Mouse (Mus musculus): ENCODE measurements around the gene Mrpl34. TPM values are rescaled to one million over a fixed set of nuclear protein-coding genes. Genes with fewer than 3 reads are reported as not detected.
"Not testable (repeated sequence)": the region's sequence is repeated elsewhere in the genome, so short reads cannot be mapped to it uniquely, and the experiment has no call there.

Gene Mrpl34
- 168 and 173 TPM in 2 replicates for polyA plus RNA-seq (2016; fragmentation: Nextera tagmentation; extraction: Ambion mirVana)

DNA sequence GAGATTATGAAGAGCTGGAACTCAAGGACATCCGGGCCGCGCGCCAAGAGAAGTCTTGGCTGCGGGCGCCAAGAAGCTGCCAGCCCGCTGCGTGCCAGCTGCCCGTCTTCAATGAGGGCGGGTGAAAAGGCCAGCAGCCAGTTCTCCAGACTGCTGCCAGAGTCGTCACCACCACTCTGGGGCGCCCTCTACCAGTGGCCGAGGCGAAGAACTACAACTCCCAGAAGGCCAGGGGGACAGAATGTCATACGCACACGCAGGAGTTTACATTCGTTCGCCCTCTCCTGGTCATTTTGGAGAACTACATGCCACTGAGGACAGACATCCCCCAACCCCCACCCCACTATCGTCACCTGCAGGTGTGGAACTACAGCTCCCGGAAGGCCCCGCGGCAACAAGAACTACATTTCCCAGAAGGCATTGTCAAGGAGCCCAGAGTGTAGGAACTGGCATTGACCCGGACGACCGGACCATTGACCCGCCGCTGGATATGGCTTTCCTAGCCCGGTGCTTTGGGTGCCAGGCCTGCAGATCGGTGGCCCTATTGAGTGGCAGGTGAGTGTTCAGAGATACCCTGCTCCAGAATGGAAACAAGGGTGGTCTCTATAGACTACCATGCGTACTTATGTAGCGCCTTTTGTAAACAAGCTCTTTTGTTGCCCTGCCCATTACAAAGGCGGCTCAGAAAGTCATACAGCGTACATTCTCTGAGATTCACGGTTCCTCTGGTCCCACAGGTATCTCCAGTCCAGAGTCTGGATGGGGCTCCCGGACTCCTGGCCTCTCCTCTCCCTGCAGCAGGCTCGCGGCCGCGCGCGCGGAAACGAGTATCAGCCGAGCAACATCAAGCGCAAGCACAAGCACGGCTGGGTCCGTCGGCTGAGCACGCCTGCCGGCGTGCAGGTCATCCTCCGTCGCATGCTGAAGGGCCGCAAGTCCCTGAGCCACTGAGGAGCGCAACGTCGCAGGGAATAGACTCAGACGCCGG lies at the start of gene Mrpl34:
Gene Mrpl34 (plus strand): TSS at position 447 of the 988 bp plus-strand sequence.
- peaks cover 33% of the 10 kb centered on the region for H3K36me3 ChIP-seq
- peak within 1 kb of the TSS; percentile 84 for H3K4me3 ChIP-seq
- peaks cover 10% of the 10 kb centered on the region for H3K27me3 ChIP-seq (replicated peaks)
- H3K9me3 ChIP-seq (replicated peaks), result no peaks in the 10 kb centered on the region
- H3K4me2 ChIP-seq, result peak within 1 kb of the TSS; percentile 97
- peak; percentile 82 for ATAC-seq
- H3K9ac ChIP-seq, result peak within 1 kb of the TSS; percentile 84
- H3K27ac ChIP-seq, result peak within 1 kb of the TSS; percentile 84
- WGBS (ENCODE audit: insufficient replicate concordance), result under 1% methylated on average over 59 of the region's 59 CpGs
- peaks cover 47% of the 10 kb centered on the region for H3K4me1 ChIP-seq

DNA sequence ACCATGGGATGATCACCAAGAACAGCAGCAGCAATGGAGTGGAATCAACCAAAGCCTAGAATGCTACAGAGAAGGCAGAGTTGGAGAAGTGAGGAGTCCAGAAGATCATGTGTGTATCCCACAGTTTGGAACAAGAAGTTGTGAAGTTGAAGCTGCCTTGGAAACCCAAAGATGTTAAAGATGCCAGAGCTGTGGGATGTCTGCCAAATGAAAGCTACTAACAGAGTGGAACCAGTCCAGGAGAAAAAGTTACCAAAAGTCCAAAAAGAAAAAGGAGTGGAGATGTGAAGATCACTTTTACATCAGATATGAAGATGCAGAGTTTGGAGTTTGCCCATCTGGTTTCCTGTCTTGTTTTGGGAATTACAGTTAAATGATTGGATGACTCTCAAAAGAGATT lies 42.6 kb upstream of the Mrpl34 start:
- ATAC-seq, result no peak
- Histone ChIP-seq H3K9me3 (replicated peaks) (no peaks in the 10 kb centered on the region), H3K4me2 (no peak overlapping the region), H3K27me3 (replicated peaks) (peaks cover 11% of the 10 kb centered on the region), H3K9ac (no peak overlapping the region), H3K4me1 (no peaks in the 10 kb centered on the region), H3K36me3 (no peaks in the 10 kb centered on the region), H3K4me3 (no peak overlapping the region), H3K27ac (no peak overlapping the region)

DNA sequence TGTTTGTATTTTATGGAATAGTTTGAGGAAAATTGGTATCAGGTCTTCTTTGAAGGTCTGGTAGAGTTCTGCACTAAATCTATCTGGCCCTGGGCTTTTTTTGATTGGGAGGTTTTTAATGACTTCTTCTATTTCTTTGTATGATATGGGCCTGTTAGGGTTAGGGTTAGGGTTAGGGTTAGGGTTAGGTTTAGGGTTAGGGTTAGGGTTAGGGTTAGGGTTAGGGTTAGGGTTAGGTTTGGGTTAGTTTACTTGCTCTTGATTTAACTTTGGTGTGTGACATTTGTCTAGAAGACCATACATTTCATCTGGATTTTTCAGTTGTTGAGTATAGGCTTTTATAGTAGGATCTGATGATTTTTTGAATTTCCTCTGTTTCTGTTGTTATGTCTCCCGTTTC lies 31.8 kb upstream of the Mrpl34 start:
- not testable (repeated sequence) for H3K27ac ChIP-seq; H3K36me3 ChIP-seq; H3K4me1 ChIP-seq; H3K9ac ChIP-seq; H3K9me3 ChIP-seq (replicated peaks); H3K4me2 ChIP-seq; H3K4me3 ChIP-seq; ATAC-seq
- H3K27me3 ChIP-seq (replicated peaks), result peaks cover 11% of the 10 kb centered on the region; the same call in 1 of the 2 replicates
- 64% methylated on average over 1 of the region's 1 CpGs for WGBS (ENCODE audit: insufficient replicate concordance)

DNA sequence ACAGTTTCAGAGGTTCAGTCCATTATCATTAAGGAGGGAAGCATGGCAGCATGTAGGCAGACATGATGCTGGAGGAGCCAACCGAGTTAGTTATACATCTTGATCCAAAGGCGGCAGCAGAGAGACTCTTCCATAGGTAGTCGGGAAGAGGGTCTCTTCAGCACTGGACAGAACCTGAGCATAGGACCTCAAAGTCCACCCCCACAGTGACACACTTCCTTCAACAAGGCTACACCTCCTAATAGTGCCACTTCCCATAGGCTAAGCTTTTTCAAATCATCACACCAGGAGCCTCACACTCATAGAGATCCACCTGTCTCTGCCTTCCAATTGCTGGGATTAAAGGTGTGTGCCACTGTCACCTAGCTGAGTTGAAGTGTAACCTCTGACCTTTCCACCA lies 27.7 kb upstream of the Mrpl34 start:
- H3K27ac ChIP-seq, result no peak overlapping the region
- H3K4me2 ChIP-seq, result no peak overlapping the region
- H3K4me3 ChIP-seq, result no peak overlapping the region
- H3K9me3 ChIP-seq (replicated peaks), result no peaks in the 10 kb centered on the region
- no peaks in the 10 kb centered on the region for H3K36me3 ChIP-seq
- no peak overlapping the region for H3K9ac ChIP-seq
- 41% methylated on average over 3 of the region's 3 CpGs for WGBS (ENCODE audit: insufficient replicate concordance)
- H3K4me1 ChIP-seq, result no peaks in the 10 kb centered on the region
- no peak for ATAC-seq
- peaks cover 10% of the 10 kb centered on the region for H3K27me3 ChIP-seq (replicated peaks)

DNA sequence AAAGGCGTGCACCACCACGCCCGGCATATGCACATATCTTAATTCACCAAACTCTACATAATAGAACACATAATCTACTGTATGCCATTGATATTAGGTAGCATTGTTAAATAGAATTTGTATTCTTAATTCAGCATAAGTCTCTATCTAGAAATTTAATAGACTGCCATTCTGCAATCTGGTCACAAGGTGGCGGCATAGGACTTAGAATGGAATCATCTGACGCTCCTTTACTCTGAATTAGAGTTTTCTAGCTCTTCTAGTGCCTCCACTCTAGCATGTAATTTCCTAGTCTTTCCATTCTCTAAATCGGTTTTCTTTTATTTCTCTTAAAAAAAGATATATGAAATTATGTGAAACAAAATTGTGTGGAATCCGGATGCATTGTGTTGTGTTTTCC lies 23.4 kb upstream of the Mrpl34 start:
- under 1% methylated on average over 7 of the region's 7 CpGs for WGBS (ENCODE audit: insufficient replicate concordance)
- H3K27me3 ChIP-seq (replicated peaks), result peaks cover 27% of the 10 kb centered on the region

DNA sequence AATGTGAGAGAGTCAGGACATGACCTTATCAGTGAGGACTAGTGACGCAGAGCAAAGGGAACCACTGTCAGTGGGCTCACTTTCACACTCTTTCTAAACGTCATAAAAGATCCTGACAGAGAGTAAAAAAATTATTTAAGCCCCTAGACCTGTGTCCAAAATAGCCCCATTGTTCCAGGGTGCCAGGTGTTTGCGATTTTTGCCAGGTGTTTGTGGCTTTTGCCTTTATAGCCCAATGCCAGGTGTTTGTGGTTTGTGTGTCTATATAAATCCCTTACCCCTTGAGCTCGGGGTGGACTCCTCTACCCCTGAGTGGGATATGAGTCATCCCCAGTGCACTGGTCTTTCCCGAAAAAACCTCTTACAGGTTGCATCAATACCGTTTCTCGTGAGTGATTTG lies 19.7 kb upstream of the Mrpl34 start:
- no peaks in the 10 kb centered on the region for H3K36me3 ChIP-seq
- no peaks in the 10 kb centered on the region for H3K9me3 ChIP-seq (replicated peaks)
- no peak overlapping the region for H3K27ac ChIP-seq
- no peak overlapping the region for H3K9ac ChIP-seq
- H3K4me1 ChIP-seq, result no peaks in the 10 kb centered on the region
- WGBS (ENCODE audit: insufficient replicate concordance), result 61% methylated on average over 7 of the region's 7 CpGs
- no peak overlapping the region for H3K4me2 ChIP-seq
- no peak for ATAC-seq
- peaks cover 28% of the 10 kb centered on the region for H3K27me3 ChIP-seq (replicated peaks)
- no peak overlapping the region for H3K4me3 ChIP-seq

More for the DNA sequence above, 23.4 kb upstream of the Mrpl34 start:
- H3K4me1 ChIP-seq, result no peaks in the 10 kb centered on the region
- no peak overlapping the region for H3K4me2 ChIP-seq
- no peak for ATAC-seq
- no peaks in the 10 kb centered on the region for H3K9me3 ChIP-seq (replicated peaks)
- no peak overlapping the region for H3K27ac ChIP-seq
- no peaks in the 10 kb centered on the region for H3K36me3 ChIP-seq
- no peak overlapping the region for H3K4me3 ChIP-seq
- no peak overlapping the region for H3K9ac ChIP-seq

DNA sequence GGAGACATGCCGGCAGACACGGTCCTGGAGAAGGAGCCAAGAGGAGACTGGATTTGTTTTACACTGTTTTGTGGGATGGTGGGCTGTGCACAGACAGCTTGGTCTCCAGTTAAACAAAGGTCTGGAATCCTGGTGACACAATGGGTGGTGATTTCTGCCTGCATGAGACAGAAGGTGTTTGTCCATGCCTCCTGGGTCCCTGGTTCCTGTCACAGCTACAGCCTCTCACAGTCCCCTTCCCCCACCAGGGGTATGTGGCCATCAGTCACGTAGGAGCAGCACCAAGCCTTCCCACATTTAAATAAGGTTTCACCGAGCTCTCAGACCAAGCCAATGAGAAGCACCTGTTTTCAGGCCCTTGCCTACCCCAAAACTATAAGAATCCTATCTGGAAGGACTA lies 13.4 kb upstream of the Mrpl34 start:
- H3K4me2 ChIP-seq, result no peak overlapping the region
- no peak for ATAC-seq
- 59% methylated on average over 4 of the region's 4 CpGs for WGBS (ENCODE audit: insufficient replicate concordance)
- H3K9ac ChIP-seq, result no peak overlapping the region
- no peaks in the 10 kb centered on the region for H3K9me3 ChIP-seq (replicated peaks)
- H3K27ac ChIP-seq, result no peak overlapping the region
- H3K36me3 ChIP-seq, result no peaks in the 10 kb centered on the region
- no peaks in the 10 kb centered on the region for H3K4me1 ChIP-seq
- H3K4me3 ChIP-seq, result no peak overlapping the region
- peaks cover 37% of the 10 kb centered on the region for H3K27me3 ChIP-seq (replicated peaks)

DNA sequence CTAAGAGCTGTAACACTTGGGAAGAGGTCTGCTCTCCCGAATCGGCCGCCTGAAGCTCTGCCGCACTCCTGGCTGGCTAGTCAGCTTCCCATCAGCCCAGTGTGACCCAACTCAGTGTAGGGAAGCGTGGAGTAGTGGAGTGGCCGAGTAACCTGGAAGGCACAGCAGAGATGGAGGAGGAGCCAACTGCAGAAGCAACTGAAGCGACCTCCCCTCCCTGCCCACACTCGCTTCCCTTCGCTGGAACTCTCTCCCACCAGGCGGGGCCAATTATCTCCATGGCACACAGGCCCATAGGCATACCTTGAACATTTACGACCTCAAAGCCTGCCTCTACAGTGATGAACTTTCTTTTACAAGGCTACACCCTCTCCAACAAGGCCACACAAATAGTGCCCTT lies 13.0 kb upstream of the Mrpl34 start:
- Histone ChIP-seq H3K4me2 (no peak overlapping the region), H3K9ac (no peak overlapping the region), H3K36me3 (no peaks in the 10 kb centered on the region), H3K27ac (no peak overlapping the region), H3K27me3 (replicated peaks) (peaks cover 42% of the 10 kb centered on the region), H3K4me3 (no peak overlapping the region), H3K9me3 (replicated peaks) (no peaks in the 10 kb centered on the region), H3K4me1 (peaks cover 2% of the 10 kb centered on the region)
- ATAC-seq, result no peak
- WGBS (ENCODE audit: insufficient replicate concordance), result 37% methylated on average over 11 of the region's 11 CpGs

DNA sequence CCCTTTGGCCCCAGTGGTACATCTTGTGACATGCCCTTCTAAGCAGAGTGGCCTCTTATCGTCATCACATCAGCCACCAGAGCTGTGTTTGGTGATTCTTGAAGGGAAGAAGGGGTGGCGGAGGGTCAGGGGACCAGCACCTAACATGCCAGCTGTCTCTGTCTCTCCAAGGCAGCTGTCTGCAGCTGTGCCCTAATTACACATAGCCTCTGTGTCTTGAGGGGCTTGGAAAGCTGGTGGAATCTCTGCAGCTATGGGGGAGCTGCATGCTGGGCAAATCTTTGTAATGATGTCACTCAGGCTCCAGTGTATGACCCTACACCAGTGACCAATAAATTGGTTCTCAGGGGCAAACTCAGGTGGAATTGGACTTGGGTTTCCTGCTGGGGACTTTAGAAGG lies 12.1 kb upstream of the Mrpl34 start:
- Histone ChIP-seq H3K4me3 (no peak overlapping the region), H3K9me3 (replicated peaks) (no peaks in the 10 kb centered on the region), H3K9ac (no peak overlapping the region), H3K36me3 (peaks cover 4% of the 10 kb centered on the region; the same call in 1 of the 2 replicates), H3K4me2 (no peak overlapping the region), H3K27me3 (replicated peaks) (peaks cover 41% of the 10 kb centered on the region), H3K4me1 (peaks cover 11% of the 10 kb centered on the region), H3K27ac (no peak overlapping the region)
- no peak for ATAC-seq
- WGBS (ENCODE audit: insufficient replicate concordance), result 60% methylated on average over 2 of the region's 2 CpGs

DNA sequence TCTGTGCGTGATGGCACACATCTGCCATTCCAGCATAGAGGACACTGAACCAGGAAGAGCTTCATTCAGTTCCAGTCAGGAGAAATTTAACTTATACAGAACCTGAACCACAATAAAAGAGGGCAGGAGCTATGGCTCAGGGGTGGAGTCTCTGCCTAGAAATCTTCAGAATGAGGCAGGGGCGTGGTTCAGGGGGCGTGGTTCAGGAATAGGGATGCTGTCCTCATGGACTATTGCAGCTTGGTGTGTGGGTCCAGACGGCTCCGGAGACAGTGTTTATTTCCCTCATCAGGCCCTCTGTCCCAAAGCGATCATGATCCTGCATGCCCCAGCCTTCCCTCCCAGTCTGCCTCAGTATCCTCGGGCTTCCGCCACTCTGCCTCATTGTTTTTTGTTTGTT lies 10.1 kb upstream of the Mrpl34 start:
- H3K27me3 ChIP-seq (replicated peaks), result peaks cover 39% of the 10 kb centered on the region
- H3K9ac ChIP-seq, result no peak overlapping the region
- H3K9me3 ChIP-seq (replicated peaks), result no peaks in the 10 kb centered on the region
- no peak overlapping the region for H3K4me3 ChIP-seq
- 61% methylated on average over 8 of the region's 8 CpGs for WGBS (ENCODE audit: insufficient replicate concordance)
- no peak overlapping the region for H3K4me2 ChIP-seq
- H3K4me1 ChIP-seq, result peaks cover 16% of the 10 kb centered on the region
- H3K27ac ChIP-seq, result no peak overlapping the region
- H3K36me3 ChIP-seq, result peaks cover 15% of the 10 kb centered on the region
- ATAC-seq, result no peak

DNA sequence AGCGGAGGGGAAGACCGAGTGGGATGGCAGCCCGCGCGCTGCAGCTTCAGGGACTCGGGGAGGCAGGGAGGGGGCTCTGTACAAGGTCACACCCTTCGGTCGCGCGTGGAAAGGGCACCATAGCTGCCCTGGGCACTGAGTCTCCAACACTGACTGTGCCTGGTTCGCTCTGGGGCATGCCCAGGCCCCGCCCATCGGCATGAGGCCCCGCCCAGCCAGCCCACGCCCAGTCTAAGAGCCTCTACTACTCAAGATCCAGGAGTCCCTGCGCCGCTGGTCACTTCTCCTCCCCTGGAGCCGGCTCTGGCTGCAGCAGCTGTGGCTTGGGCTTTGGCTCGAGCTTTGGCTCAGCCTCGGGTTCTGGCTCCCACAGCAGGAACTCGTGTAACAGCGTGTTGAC lies 7.9 kb upstream of the Mrpl34 start:
- Histone ChIP-seq H3K27me3 (replicated peaks) (peaks cover 48% of the 10 kb centered on the region), H3K36me3 (peaks cover 33% of the 10 kb centered on the region), H3K4me2 (peak overlapping the region; percentile 6; the same call in 1 of the 2 replicates), H3K27ac (no peak overlapping the region), H3K4me3 (no peak overlapping the region), H3K9me3 (replicated peaks) (no peaks in the 10 kb centered on the region), H3K4me1 (peaks cover 16% of the 10 kb centered on the region), H3K9ac (no peak overlapping the region)
- ATAC-seq, result peak; percentile 61; the same call in 1 of the 2 replicates
- 30% methylated on average over 22 of the region's 22 CpGs for WGBS (ENCODE audit: insufficient replicate concordance)

DNA sequence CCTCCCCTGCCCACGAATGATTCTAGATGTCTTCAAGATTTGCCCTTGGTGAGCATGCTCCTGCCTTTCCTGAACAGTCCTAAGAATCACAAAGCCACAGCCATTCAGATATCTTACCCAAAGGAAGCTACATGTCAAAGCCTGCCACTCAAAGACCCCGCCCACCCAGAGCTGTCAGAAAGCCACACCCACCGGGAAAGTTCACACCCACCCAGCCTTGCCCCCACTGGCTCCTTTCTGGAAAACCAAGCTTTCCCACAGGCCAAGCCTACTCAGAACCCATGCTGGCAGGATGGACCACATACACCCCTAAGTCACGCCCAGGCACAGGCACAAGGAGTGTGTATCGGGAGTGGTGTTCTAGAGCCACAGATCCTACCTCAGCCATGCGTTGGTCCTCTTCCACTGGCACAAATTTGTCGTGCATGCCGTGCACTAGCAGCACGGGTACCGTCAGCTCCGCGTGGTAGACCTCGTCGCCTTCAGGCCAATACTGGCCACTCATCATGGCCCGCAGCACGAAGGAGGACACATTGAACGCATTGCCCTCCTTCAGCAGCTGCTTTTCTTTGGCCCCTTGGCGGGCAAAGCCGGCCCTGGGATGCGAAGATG lies 7.0 kb upstream of the Mrpl34 start:
- WGBS (ENCODE audit: insufficient replicate concordance), result 71% methylated on average over 20 of the region's 20 CpGs
- ATAC-seq, result no peak

More for the DNA sequence above, 7.0 kb upstream of the Mrpl34 start:
- Histone ChIP-seq H3K4me1 (peaks cover 23% of the 10 kb centered on the region), H3K4me3 (no peak overlapping the region), H3K9me3 (replicated peaks) (no peaks in the 10 kb centered on the region), H3K27me3 (replicated peaks) (peaks cover 44% of the 10 kb centered on the region), H3K27ac (no peak overlapping the region), H3K36me3 (peaks cover 33% of the 10 kb centered on the region), H3K9ac (no peak overlapping the region), H3K4me2 (no peak overlapping the region)

Measured in liver, embryonic 12.5 days (tissue).